Mouse (Mus musculus) liver, embryonic 16.5 days (tissue): ENCODE results near the gene Zmynd19. TPM values are rescaled to one million over a fixed set of nuclear protein-coding genes. Genes with fewer than 3 reads are reported as not detected.
"Not testable (repeated sequence)": the region's sequence is repeated elsewhere in the genome, so short reads cannot be mapped to it uniquely, and the experiment has no call there.

ENCODE experiments used
- ATAC-seq: fragments of 200-750 bp; cut with Nextera tagmentation; 2 replicates; pipeline ENCODE4 v1.8.0; 2017; ENCODE audit warnings: low read depth, mild to moderate bottlenecking, moderate number of reproducible peaks, moderate library complexity
- H3K27ac ChIP-seq: fragments of 300-500 bp; sonication (generic); 2 replicates; pipeline ENCODE4 v1.5.1; 2014; ENCODE audit warnings: mild to moderate bottlenecking, low read length
- H3K27me3 ChIP-seq: fragments of 300-500 bp; sonication (generic); 2 replicates; pipeline ENCODE4 v1.6.1; 2014; ENCODE audit warnings: low read depth, low read length, mixed read lengths; ENCODE audit not compliant: control insufficient read depth, insufficient read depth
- H3K36me3 ChIP-seq: fragments of 300-500 bp; sonication (generic); 2 replicates; pipeline ENCODE4 v1.6.1; 2014; ENCODE audit warnings: mild to moderate bottlenecking; ENCODE audit not compliant: control insufficient read depth, insufficient read depth
- H3K4me1 ChIP-seq: fragments of 300-500 bp; sonication (generic); 2 replicates; pipeline ENCODE4 v1.6.1; 2014; ENCODE audit warnings: low read depth, low read length, mixed read lengths; ENCODE audit not compliant: control insufficient read depth
- H3K4me2 ChIP-seq: fragments of 300-500 bp; sonication (generic); 2 replicates; pipeline ENCODE4 v1.6.1; 2014; ENCODE audit warnings: low read depth, low read length, mixed read lengths
- H3K4me3 ChIP-seq: fragments of 300-500 bp; sonication (generic); 2 replicates; pipeline ENCODE4 v1.5.1; 2014; ENCODE audit warnings: low read depth, mild to moderate bottlenecking, low read length
- H3K9ac ChIP-seq: fragments of 300-500 bp; sonication (generic); 2 replicates; pipeline ENCODE4 v1.6.1; 2014; ENCODE audit warnings: low read depth, low read length
- H3K9me3 ChIP-seq: fragments of 300-500 bp; sonication (generic); replicated peaks from 2 replicates; pipeline ENCODE4 v1.6.1; 2016; ENCODE audit warnings: low read length; ENCODE audit not compliant: control insufficient read depth
- WGBS: fragments of 180-500 bp; shearing (Covaris S2); extraction: QIAGEN DNeasy Blood & Tissue Kit; methylation state at CpG from one replicate; pipeline ENCODE4 v1.1.7; 2014; ENCODE audit not compliant: insufficient replicate concordance; 5-methylcytosine and 5-hydroxymethylcytosine counted together
- polyA plus RNA-seq: library from polyadenylated mRNA; unstranded; fragments of >200 nt; fragmentation: Nextera tagmentation; extraction: Ambion mirVana; gene quantifications from 2 replicates; pipeline ENCODE4 v1.2.1, GENCODE M21; 2015

Zmynd19 gene
- polyA plus RNA-seq, 1 experiment from 2014 or later = 1.7 TPM

DNA sequence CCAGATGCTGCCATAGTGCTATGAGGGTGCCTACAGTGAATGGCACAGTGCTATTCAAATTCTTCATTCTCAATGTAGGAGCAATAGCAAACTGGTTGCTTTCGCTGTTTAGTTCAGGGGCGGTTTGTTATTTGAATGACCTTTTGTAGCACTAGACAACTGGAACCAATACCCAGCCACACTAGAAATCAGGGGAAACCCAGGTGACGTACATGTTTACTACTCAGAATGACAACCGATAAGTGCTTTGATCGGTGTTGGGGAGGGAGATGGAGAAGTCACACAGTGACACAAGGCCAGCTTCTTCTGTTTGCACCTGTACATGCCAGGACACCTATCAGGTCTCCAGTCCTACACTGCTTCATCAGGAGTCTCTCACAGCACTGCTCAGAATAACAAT, 20.0 kb upstream of the Zmynd19 start:
- no peak overlapping the region for H3K27ac ChIP-seq
- H3K9ac ChIP-seq = no peak overlapping the region
- 84% methylated on average over 5 of the region's 5 CpGs for WGBS

DNA sequence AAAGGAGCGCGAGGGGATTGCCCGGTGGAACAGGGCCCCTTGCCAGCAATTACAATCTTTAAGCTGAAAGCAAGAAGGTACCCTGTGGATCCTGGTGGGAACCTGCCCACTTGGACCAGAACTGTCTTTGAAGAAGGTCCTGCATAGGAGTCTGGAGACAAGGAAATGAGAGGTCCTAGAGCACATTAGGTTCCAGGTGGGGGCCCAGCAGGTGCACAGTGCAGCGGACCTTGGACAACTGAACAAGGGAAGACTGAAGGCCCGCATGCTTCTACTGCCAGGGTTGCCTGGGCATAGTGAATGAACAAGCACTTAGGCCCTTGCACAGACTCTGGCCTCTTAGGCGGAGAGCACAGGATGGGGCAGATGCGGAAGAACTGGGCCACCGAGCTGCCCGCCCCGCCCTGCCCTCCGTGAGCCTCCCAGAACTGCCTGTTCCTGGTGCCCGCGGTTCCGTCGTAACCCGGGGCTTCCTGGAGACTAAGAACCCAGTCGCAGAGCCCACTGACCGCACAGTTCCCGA, 15.1 kb upstream of the Zmynd19 start:
- Histone ChIP-seq H3K4me1 (peaks cover 17% of the 10 kb centered on the region), H3K9me3 (no peaks in the 10 kb centered on the region), H3K27me3 (peaks cover 2% of the 10 kb centered on the region), H3K36me3 (no peaks in the 10 kb centered on the region), H3K27ac (peak overlapping the region; percentile 89), H3K9ac (peak overlapping the region; percentile 86), H3K4me3 (peak overlapping the region; percentile 82), H3K4me2 (peak overlapping the region; percentile 98)
- peak; percentile 63 for ATAC-seq
- WGBS = 4% methylated on average over 19 of the region's 19 CpGs

More for the DNA sequence above, 20.0 kb upstream of the Zmynd19 start:
- ATAC-seq = no peak
- no peaks in the 10 kb centered on the region for H3K36me3 ChIP-seq
- H3K27me3 ChIP-seq = no peaks in the 10 kb centered on the region
- H3K4me2 ChIP-seq = no peak overlapping the region
- no peak overlapping the region for H3K4me3 ChIP-seq
- no peaks in the 10 kb centered on the region for H3K9me3 ChIP-seq
- H3K4me1 ChIP-seq = peaks cover 6% of the 10 kb centered on the region

DNA sequence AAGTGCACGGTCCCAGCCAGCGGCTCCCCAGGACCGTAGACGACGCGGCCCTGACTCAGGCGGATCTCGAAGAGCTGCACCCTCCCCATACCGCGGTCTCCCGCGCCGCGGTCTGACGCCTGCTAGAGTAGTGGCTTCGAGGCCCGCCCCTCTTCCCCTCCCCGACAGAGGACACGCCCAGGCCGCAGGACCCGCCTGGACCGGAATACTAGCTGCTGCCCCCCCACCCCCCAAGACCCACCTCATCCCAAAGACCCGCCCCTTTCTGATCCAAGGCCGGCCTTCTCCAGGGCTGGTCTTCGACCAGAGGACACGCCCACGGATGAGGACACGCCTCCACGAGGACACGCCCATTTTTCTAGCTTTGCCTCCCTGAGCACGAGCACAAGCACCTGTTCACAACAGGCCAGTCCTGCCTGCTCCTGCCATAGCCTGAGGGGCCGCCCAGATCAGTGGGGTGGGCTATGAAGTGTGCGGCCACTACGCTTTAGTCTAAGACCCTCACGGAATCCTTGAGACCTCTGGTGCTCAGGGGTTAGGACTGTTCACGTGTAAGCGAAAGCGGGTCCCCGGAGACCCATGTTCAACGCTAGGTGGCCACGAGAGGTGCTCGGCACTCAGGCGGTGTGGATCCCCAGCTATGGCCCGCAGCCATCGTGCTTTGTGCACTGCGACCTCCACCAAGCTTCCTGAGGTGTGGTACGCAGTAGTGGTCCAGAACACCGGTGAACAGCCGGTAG, 14.4 kb upstream of the Zmynd19 start, which contains the start of gene Arrdc1:
Gene Arrdc1, minus strand, starts transcription at position 196 of the 740 bp plus-strand sequence.
- peak; percentile 91 for ATAC-seq
- peaks cover 17% of the 10 kb centered on the region for H3K4me1 ChIP-seq
- H3K4me3 ChIP-seq = peak within 1 kb of the TSS; percentile 82
- H3K27me3 ChIP-seq = peaks cover 2% of the 10 kb centered on the region
- peak within 1 kb of the TSS; percentile 86 for H3K9ac ChIP-seq
- H3K36me3 ChIP-seq = no peaks in the 10 kb centered on the region
- under 1% methylated on average over 48 of the region's 49 CpGs for WGBS
- peak within 1 kb of the TSS; percentile 98 for H3K4me2 ChIP-seq
- peak within 1 kb of the TSS; percentile 89 for H3K27ac ChIP-seq
- H3K9me3 ChIP-seq = no peaks in the 10 kb centered on the region

DNA sequence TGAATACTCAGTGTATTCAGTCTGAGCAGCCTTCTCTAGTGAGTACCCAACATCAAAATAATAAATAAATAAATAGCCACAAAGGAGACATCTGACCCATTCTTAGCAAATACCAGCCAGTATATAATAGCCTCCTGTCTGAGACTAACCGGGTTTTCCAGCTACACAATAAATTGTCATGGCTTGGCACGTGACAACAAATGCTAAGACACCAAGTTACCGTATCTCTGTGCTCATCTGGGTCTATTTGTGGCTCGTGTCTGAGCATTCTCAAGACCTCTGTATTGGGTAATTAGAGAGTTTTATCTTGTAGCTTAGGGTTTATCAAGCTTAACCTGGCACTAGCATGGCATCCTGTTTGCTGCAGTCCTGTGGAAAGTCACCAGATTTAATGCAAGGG, 7.5 kb upstream of the Zmynd19 start:
- Histone ChIP-seq H3K9ac (no peak overlapping the region), H3K4me1 (no peaks in the 10 kb centered on the region), H3K4me2 (no peak overlapping the region), H3K27me3 (peaks cover 2% of the 10 kb centered on the region), H3K36me3 (no peaks in the 10 kb centered on the region), H3K4me3 (no peak overlapping the region), H3K9me3 (no peaks in the 10 kb centered on the region), H3K27ac (no peak overlapping the region)
- WGBS = 34% methylated on average over 4 of the region's 4 CpGs
- ATAC-seq = no peak

DNA sequence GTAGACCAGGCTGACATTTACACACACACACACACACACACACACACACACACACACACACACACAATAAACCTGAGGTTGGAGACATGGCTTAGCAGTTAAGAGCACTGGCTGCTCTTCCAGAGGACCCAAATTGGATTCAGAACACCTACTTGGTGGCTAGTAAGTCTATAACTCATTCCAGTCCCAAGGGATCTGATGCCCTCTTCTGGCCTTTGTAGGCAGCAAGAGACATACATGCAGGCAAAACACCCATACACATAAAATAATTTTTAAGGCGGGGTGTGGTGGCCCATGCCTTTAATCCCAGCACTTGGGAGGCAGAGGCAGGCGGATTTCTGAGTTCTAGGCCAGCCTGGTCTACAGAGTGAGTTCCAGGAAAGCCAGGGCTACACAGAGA, 5.3 kb upstream of the Zmynd19 start:
- not testable (repeated sequence) for H3K27ac ChIP-seq, H3K4me3 ChIP-seq, H3K9me3 ChIP-seq, H3K36me3 ChIP-seq, H3K27me3 ChIP-seq, H3K9ac ChIP-seq, H3K4me1 ChIP-seq, H3K4me2 ChIP-seq, ATAC-seq
- 23% methylated on average over 2 of the region's 2 CpGs for WGBS

DNA sequence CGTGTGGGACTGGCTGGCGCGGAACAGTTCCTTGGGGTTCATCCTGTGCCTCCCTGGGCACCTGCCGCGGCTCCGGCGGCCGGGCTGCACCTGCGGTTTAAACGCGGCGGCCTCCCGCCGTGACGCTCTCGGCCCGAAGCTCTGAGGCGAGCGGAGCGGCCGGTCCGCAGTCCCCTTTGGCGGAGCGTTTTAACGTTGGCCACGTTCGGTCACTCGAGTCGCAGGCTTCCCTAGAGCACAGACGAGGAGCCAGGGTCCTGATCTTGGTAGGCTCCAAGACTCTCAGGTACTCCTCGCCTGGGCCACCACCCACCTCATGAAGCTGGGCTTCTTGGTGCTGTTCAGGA, 570 bp downstream of the Zmynd19 start:
- no peaks in the 10 kb centered on the region for H3K9me3 ChIP-seq
- peaks cover 34% of the 10 kb centered on the region for H3K4me1 ChIP-seq
- peak overlapping the region; percentile 99 for H3K4me2 ChIP-seq
- ATAC-seq = no peak; the same call in 1 of the 2 replicates
- peak overlapping the region; percentile 89 for H3K9ac ChIP-seq
- peak overlapping the region; percentile 91 for H3K4me3 ChIP-seq
- under 1% methylated on average over 31 of the region's 31 CpGs for WGBS
- H3K36me3 ChIP-seq = peaks cover 18% of the 10 kb centered on the region
- no peaks in the 10 kb centered on the region for H3K27me3 ChIP-seq
- peak overlapping the region; percentile 79 for H3K27ac ChIP-seq

DNA sequence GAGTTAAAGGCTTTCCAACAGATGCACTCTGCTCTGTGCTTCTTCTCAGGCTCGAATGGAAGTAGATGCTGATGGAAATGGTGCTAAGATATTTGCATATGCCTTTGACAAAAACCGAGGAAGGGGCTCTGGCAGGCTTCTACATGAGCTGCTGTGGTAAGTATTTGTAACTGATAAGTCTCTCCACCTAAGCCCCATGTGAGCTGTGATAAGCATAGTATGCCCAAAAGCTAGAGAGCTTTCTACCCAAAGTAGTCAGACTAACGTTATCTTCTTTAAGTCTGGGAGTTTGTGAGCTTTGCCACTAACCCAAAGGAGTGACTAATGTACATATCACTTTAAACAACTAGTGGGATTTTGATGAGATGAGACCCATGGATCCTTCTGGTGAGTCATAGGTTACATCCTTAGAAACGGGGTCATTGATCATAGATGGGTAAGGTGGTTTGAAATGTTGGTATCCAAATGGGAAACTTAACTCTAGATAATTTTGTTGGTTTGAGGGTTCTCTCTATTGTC, 3.0 kb downstream of the Zmynd19 start:
- peak overlapping the region; percentile 22; the same call in 1 of the 2 replicates for H3K9ac ChIP-seq
- H3K9me3 ChIP-seq = no peaks in the 10 kb centered on the region
- H3K27ac ChIP-seq = peak overlapping the region; percentile 74
- peaks cover 34% of the 10 kb centered on the region for H3K4me1 ChIP-seq
- H3K36me3 ChIP-seq = peaks cover 23% of the 10 kb centered on the region
- no peak overlapping the region; the same call in 1 of the 2 replicates for H3K4me3 ChIP-seq
- H3K4me2 ChIP-seq = peak overlapping the region; percentile 30
- ATAC-seq = no peak
- 29% methylated on average over 4 of the region's 4 CpGs for WGBS
- H3K27me3 ChIP-seq = no peaks in the 10 kb centered on the region

DNA sequence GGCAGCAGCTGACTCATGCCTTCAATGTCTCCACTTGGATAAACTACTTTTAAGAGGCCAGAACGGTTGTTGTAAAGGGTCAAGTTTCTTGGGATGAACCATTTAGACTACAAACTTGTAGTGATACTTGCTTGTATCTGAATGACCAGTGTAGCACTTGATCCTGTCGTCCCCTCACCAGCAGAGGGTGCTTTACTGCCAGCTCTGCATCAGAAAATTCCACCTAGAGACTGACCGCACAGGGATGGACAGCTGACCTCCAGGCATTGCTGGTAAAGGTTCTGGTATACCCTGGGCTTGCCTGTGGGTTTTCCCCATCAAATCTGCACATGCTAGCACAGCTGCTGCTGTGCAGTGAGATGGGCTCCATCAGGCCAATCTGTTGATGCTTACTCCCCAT, 11.3 kb downstream of the Zmynd19 start:
- Histone ChIP-seq H3K9me3 (no peaks in the 10 kb centered on the region), H3K9ac (no peak overlapping the region), H3K27me3 (no peaks in the 10 kb centered on the region), H3K36me3 (peaks cover 27% of the 10 kb centered on the region), H3K4me3 (no peak overlapping the region), H3K4me1 (peaks cover 9% of the 10 kb centered on the region), H3K27ac (no peak overlapping the region), H3K4me2 (no peak overlapping the region)
- WGBS = 45% methylated on average over 3 of the region's 3 CpGs
- ATAC-seq = no peak
